Mouse (Mus musculus) neural tube, postnatal 0 days (tissue): ENCODE results near the gene Pdcd6. TPM values are rescaled to one million over a fixed set of nuclear protein-coding genes. Genes with fewer than 3 reads are reported as not detected.

Experiments used
- polyA plus RNA-seq: library from polyadenylated mRNA; unstranded; fragments of >200 nt; fragmentation: Nextera tagmentation; extraction: Ambion mirVana; gene quantifications from 2 replicates; pipeline ENCODE4 v1.2.1, GENCODE M21; 2015

Gene Pdcd6
- polyA plus RNA-seq: 126 and 133 TPM in 2 replicates

GRCm38 (mm10) chr13:74317170-74317849 is at the start of gene Pdcd6:
Pdcd6 (minus strand) TSS chr13:74317580.

DNA sequence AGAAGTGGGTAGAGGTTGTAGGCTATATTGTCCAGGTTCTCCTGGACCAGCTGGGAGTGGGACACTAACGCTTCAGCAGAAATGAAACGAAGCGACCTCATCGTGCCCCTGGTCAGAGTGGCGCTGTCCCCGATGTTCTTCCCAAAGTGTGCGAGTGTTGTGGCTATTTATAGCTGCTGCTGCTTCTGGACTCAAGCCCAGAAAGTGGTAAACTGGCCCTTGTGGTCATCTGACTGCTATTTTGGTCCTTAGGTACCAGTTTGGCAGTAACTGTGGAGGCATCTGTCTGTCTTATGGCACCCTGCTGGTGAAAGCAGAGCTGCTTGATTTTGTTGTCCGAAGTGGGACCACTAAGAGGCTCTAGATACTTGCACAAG is 46.5 kb upstream of the Pdcd6 start, which contains the start of gene Lrrc14b:
Gene Lrrc14b (minus strand): TSS at position 147 of the 377 bp plus-strand sequence.

GRCm38 (mm10) chr13:74349566-74350434 is 32.4 kb upstream of the Pdcd6 start, which contains the start of the genes Sdha and Ccdc127:
Sdha (minus strand) TSS chr13:74350280.
Ccdc127 (plus strand) TSS chr13:74350309.

GRCm38 (mm10) chr13:74292167-74292566 is 25.2 kb downstream of the Pdcd6 start, which contains the start of gene Ahrr:
Ahrr (minus strand) TSS chr13:74292331.

Other genes starting within 250 kb of the Pdcd6 start
- 0.67 and 1.3 TPM in 2 replicates for gene Slc9a3, start 196.1 kb downstream of the Pdcd6 start, polyA plus RNA-seq
- 103 and 106 TPM in 2 replicates for gene Exoc3, start 108.8 kb downstream of the Pdcd6 start, polyA plus RNA-seq
- gene Ahrr, start 25.2 kb downstream of the Pdcd6 start, polyA plus RNA-seq: 0.19 and 0.27 TPM in 2 replicates
- 227 and 241 TPM in 2 replicates for gene Sdha, start 32.7 kb upstream of the Pdcd6 start, polyA plus RNA-seq
- 42.8 and 47.8 TPM in 2 replicates for gene Ccdc127, start 32.7 kb upstream of the Pdcd6 start, polyA plus RNA-seq
- gene Lrrc14b, start 46.4 kb upstream of the Pdcd6 start, polyA plus RNA-seq: not detected in 2 replicates
- gene Zfp72, start 73.3 kb upstream of the Pdcd6 start, polyA plus RNA-seq: 4.6 and 6.7 TPM in 2 replicates
- gene Ftl1-ps1, start 82.1 kb upstream of the Pdcd6 start, polyA plus RNA-seq: 83.5 and 85.5 TPM in 2 replicates
- gene Zfp825, start 176.4 kb upstream of the Pdcd6 start, polyA plus RNA-seq: 15.7 and 16.3 TPM in 2 replicates